Mouse (Mus musculus): ENCODE data around the gene Msrb1. TPM values are rescaled to one million over a fixed set of nuclear protein-coding genes. Genes with fewer than 3 reads are reported as not detected.
"Not testable (repeated sequence)": the region's sequence is repeated elsewhere in the genome, so short reads cannot be mapped to it uniquely, and the experiment has no call there.

Gene Msrb1
- total RNA-seq, 2 experiments from 2014 or later, result 164 to 180 TPM

DNA sequence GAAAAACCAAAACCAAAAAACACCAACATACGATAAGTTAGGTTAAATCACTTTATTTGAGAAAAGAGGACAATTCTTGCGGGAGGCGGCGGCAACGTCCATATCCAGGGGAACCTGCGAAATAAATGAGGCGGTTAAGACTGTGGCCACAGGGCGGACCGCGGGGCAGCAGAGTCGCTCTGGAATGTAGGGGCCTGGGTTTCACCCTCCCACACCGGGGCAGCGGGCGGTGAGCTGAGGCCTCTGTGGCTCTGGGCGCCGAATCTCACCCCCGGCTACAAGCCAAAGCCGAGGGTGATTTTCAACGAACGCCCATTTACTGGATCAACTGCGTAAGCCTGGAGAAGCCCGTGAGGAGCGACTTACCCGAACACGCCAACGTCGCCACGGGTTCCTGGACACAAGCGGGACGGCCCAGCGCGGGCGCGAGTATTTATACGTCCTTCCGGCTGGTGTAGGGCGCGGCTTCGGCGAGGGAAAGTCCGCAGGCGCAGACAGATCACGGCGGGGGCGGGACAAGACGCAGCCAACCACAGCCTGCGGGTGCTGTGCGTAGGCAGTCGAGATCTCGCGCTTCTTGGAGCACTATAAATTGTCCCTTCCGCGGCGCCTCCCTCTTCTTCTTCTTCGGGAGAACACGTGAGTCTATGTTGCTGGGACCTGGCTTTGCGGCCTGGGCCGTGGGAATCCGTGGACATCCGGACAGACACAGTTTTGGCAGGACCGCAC, 16.8 kb upstream of the Msrb1 start:
- DNase-seq, result peak; percentile 98

DNA sequence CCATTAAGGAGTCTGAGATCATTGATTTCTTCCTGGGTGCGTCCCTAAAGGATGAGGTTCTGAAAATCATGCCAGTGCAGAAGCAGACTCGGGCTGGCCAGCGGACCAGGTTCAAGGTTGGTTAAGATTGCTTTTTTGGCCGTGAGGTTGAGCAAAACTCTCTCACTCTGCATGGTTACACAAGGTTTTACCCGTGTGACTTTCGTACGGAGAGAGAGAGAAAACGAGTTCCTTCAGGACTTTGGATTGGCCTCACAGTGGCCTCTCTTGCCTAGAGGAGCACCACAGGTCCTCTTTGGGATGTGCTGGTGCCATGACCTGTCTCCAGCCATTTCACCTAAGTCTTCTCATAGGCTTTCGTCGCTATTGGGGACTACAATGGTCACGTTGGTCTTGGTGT, 15.8 kb upstream of the Msrb1 start:
- DNase-seq, result not testable (repeated sequence)

DNA sequence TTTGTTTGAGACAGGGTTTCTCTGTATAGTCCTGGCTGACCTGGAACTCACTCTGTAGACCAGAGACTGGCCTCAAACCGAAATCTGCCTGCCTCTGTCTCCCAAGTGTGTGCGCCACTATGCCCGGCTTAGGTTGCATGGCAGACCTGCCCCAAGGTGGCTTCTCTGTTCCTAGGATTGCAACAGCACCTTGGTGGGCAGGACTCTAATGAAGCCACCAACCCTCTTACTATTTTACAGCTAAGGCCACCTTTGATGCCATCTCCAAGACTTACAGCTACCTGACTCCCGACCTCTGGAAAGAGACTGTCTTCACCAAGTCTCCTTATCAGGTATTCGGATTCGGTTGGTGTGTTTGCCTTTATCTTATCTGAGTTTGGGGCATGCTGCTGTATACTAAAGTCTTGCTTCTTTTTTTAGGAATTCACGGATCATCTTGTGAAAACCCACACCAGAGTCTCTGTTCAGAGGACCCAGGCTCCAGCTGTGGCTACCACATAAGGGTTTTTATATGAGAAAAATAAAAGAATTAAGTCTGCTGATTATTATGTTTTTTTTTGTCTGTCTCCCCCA, 15.0 kb upstream of the Msrb1 start:
- DNase-seq, result not testable (repeated sequence)

DNA sequence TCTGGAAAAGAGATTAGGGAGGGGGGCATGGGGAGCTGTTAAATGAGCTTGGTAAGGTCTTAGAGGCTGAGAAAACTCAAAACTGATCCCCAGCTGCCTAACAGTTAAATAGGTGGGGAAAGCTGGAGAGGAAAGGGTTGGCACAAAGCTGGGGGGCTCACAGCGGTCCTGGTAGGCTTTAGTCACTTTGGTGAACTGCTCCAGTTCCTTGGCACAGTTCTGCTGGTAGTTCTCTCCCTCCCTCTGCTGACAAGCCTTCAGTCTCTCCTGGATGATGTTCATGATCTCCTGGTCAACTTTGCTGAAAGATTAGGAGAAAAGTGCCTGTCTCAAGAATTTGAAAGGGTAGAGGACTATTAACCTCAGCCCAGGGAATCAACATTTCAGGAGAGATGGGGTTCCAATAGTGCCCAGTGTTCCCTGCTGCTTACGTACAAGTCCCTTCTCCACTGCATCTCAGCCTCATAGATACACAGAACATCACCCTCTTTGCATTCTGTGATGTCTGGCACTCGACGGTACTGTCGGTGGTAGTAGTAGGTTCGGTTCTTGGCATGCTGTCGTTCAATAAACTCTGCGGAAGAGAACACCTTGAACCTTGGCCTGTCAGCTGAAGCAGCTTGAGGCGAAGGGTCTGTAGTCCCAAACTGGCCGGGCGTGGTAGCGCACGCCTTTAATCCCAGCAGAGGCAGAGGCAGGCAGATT, 14.1 kb upstream of the Msrb1 start:
- DNase-seq, result no peak

DNA sequence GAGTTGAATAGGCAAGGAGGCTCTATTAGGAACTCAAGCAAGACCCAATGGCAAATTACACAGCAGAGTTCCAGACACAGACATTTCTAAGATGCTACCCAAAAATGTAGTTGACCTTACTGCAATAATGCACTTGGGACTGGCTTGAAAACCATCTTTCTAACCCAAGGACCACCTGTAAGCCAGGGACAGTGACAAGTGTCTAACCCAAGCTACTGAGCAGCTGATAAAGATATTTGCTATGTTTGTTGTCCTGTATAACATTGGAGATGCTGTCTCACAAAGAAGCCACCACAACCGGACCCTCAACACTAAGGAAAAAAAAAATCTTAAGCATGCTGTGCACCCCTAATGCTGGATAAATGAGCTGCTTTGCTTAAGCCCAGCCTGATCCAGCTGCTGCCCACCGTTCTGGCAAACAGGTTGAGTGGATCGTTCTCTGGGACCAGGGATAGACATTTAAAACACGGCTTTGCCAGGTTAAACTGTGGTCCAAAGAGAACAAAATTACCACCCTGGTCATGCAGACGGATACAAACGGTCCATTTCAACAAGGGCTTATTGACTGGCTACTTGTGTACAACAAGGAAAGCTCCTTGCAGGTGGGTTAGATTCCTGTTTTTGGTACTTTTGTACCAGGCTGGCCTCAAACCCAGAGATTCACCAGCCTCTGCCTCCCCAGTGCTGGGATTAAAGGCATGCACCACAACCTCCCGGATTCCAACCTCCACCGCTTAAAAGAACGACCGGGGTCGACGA, 13.1 kb upstream of the Msrb1 start:
- no peak for DNase-seq

DNA sequence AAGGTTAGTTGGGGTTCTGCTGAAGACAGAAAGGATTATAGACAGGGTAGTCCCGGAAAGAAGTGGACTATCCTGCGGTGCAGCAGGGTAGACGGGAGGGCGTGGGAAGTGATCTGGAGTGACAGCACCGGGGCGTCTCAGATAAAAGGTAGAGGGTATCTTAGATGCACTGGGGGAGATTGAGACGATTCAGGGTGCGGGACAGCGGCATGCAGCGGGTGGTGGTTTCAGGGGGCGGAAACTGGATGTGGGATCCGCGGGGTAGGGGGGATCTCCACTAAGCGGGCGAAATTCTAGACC, 12.6 kb upstream of the Msrb1 start:
- no peak for DNase-seq

DNA sequence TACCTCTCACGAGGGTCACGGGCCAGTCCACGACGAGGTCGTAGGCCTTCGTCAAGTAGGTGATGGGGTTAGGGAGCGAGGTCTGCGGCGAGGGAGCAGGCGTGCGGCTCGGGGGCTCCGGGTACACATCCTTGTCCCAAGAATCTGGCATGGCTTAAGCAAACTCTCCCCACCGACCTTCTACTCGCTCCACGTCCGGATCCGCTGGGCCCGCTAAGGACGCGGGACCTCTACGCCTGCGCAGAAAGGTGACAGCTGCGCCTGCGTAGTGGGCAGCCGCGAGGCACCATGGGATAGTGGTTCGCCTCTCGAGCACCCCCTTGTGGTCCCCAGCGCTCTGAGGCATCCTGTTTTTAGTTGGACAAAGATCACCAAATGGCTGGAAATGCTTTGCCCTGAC, 12.3 kb upstream of the Msrb1 start, which contains the start of gene Ndufb10:
Gene Ndufb10 (minus strand): TSS at position 295 of the 400 bp plus-strand sequence.
- DNase-seq, result peak; percentile 90

DNA sequence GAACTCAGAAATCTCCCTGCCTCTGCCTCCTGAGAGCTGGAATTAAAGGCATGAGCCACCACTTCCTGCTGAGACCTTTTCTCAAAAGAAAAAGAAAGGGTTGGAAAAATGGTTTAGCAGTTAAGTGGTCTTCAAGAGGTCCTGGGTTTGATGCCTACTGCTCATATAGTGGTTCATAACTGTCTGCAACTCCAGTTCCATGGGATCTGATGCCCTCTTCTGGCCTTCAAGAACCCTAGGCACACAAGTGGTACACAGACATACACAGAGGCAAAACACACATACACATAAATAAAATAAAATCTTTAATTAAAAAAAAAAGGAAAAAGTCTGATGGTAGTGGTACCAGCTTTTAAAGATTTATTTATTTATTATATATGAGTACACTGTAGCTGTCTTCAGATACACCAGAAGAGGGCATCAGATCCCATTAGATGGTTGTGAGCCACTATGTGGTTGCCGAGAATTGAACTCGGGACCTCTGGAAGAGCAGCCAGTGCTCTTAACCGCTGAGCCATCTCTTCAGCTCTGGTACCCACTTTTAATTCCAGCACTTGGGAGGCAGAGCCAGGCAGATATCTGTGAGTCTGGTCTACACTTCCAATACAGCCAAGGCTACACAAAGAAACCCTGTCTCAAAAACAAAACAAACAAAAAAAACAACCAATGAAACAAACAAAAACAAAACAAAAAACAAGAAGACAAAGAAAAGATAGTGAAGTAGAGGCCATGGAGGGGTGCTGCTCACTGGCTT, 10.6 kb upstream of the Msrb1 start:
- DNase-seq, result no peak

DNA sequence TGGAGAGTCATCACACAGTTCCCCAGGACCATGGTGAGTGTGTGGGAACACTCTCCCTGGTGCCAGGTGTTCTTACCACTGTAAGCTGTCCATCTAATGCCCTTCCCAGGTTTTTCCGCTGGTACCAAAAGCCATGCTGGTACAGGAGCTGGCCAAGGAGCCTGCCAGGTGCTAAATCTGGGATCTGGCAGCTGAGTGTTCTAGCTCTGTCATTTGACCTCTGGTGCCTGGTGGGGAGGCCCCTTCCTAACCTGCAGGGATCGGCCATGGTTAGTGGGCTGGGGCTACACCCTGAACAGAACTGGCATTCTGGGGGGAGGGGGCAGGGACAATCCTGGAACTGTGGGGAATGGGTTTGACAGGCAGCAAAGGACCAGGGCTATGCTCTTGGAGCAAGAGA, 8.8 kb upstream of the Msrb1 start, which contains the start of gene Rpl3l:
Gene Rpl3l (plus strand): TSS at position 203 of the 400 bp plus-strand sequence.
- peak; percentile 81 for DNase-seq

DNA sequence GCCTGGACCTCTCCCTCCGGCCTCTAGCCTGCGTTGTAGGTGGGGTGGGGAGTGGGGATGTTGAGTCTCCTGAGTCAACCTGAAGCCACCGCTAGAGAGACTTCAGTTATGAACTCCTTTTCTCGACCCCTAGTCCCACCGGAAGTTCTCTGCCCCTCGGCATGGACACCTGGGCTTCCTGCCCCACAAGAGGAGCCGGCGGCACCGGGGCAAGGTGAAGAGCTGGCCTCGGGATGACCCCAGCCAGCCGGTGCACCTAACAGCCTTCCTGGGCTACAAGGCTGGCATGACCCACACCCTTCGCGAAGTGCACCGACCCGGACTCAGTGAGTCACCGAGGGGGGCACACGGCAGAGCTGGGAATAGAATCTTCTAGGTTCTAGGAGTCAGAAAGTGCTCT, 8.3 kb upstream of the Msrb1 start:
- DNase-seq, result no peak

DNA sequence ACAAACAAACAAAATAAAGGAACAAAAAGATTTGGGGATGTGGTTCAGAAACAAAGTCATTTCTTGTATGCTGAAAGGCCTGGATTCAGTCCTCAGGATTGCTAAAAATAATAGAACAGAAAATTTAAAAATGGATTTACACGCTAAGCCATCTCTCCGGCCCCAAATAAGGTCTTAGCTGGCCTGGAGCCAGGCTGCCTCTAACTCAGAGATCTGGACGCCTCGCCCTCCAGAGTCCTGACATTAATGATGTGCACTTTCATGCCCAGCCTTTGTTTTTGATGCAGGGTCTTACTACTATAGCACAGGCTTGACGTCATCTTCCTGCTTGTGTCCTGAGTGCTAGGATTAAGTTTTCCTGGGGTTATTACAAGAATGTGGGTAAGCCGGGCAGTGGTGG, 7.4 kb upstream of the Msrb1 start:
- DNase-seq, result no peak

DNA sequence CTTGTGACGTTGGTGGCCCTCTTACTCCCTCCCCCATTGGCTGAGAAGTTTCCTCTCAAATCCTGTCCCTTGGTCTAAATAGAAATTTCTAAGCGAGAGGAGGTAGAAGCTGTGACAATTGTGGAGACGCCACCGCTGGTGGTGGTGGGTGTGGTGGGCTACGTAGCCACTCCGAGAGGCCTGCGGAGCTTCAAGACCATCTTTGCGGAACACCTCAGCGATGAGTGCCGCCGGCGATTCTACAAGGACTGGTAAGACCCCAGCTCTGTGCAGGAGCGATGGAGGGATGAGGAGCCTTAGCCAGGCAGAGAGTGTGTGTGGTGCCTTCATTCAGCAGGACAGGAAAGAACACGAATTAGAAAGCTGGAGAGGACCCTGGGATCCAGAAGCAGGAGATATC, 5.7 kb upstream of the Msrb1 start:
- DNase-seq, result no peak

DNA sequence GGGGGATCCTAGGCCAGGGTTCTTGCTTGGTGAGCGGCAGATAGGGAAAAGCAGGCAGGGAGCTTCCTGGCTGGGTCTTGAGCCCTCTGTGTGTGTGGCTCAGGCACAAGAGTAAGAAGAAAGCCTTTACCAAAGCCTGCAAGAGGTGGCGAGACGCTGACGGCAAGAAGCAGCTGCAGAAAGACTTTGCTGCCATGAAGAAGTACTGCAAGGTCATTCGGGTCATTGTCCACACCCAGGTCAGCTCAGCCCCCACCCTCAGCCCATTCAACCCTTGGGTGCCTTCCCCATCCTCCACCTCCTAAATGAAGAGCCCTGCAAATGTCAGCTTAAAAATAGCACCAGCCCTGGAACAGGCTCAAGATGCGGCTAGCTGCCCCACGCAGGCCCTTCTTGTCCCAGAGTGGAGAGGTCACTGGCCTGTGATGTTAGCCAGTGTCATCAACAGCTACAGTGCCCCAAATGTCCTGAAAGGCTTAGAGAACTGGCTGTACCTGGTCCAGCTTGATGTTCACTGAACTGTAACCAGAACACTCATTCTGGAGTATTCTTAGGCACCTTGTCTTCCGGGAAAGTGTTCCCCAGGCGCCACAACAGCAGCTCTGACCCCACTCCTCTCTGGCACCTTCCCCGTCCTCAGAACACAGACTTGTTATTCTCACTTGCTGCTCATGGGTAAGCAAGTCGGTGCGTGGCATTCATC, 4.1 kb upstream of the Msrb1 start:
- DNase-seq, result peak; percentile 88

DNA sequence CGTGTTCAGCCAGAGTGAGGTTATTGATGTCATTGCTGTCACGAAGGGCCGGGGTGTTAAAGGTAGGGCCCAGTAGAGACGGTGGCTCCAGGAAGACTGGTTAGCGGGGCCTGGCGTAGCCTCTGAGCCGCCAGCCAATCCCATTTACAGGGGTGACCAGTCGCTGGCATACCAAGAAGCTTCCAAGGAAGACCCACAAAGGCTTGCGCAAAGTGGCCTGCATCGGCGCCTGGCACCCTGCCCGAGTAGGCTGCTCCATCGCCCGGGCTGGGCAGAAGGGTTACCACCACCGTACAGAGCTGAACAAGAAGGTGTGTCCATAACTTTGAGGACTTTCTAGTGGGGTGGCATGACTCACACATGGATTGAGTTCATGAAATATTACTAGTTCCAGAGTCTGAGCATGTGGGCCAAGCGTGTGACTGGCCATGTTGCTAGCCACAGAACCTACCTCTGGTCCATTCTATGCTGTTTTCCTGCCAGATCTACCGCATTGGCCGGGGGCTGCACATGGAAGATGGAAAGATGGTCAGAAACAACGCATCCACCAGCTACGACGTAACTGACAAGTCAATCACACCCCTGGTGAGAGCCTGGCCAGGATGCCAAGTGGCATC, 2.9 kb upstream of the Msrb1 start:
- DNase-seq, result no peak

DNA sequence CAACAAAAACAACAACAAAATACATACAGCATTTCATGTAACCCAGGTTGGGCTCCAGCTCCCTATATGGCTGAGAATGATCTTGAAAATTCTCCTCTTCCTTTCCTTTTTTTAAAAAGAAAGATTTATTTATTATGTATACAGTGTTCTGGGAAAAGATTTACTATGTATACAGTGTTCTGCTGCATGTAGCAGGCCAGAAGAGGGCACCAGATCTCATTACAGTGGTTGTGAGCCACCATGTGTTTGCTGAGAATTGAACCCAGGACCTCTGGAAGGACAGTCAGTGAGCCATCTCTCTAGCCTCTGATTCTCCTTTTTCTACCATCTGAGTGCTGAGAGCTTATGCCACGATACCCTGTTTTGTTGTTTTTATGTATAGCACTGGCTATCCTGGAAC, 1.9 kb upstream of the Msrb1 start:
- no peak for DNase-seq

DNA sequence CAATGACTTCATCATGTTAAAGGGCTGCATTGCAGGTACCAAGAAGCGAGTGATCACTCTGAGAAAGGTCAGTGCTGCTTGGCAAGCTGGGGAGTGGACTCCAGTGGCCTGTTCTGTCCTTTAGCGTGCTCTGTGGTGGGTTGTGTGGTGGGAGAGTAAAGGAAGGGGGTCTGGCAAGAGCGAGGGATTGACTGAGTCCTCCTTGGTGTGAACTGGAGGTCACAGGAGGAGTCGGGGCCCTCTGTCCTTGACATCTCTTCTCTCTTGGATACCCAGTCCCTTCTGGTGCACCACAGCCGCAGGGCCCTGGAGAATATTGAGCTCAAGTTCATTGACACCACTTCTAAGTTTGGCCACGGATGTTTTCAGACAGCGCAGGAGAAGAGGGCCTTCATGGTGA, 996 bp upstream of the Msrb1 start:
- DNase-seq, result no peak

DNA sequence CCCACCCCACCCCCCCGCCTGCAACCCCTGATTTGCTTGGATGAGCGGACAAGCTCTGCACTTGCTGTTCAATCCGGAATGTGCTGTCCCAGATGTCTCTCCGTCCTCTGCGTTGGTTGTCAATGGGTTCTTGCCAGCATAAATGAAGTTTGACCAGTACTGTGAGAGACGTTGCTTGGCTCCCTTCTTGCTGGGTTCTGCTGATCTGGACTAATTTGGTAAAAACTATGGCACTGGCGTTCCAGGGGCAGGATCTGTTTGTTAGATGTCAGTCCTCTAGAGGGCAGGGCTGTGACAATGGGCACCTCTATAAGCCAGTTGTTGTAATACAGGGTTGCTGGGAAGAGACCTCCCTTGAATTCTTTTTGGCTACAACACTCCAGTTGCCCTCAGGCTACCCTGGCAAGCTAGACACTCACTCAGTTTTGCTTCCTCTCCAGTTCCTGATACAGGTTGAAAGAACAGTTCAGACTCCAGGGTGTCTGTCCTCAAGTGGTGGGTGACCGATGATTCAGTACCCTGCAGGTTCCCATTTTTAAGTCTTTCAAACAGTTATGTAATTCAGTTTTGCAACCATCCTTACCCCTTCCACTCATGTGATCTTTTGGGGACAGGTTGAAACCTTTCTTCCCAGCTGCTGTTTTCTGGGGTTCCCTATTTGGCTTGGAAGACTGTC, 831 bp downstream of the Msrb1 start:
- DNase-seq, result no peak

DNA sequence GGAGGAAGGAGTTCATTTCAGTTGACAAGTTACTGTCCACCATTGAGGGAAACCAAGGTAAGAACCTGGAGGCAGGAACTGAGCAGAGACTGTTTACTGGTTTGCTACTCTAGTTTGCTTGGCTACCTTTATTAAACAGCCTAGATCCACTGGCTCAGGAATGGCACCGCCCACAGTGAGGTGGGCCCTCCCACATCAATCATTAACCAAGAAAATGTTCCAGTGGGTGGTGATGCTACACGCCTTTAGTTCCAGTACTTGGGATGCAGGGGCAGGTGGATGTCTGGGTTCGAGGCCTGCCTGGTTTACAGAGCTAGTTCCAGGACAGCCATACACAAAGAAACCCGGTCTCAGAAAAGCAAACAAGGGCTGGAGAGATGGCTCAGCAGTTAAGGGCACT, 1.8 kb downstream of the Msrb1 start:
- DNase-seq, result no peak

DNA sequence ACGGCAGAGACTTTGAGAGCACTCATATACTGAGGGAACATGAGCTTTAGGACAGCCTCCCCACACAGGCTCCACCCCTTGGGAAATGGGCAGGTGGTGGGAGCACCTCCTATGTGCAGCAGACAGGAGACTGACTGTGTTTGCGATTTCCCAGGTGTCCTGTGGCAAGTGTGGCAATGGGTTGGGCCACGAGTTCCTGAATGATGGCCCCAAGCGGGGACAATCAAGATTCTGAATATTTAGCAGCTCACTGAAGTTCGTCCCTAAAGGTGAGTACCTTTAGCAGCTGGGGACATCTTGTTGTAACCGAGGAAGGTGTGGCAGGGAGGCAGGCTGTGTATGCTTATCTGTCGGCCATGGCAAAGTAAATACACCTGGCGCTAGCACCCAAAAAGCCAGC, 3.5 kb downstream of the Msrb1 start:
- no peak for DNase-seq

DNA sequence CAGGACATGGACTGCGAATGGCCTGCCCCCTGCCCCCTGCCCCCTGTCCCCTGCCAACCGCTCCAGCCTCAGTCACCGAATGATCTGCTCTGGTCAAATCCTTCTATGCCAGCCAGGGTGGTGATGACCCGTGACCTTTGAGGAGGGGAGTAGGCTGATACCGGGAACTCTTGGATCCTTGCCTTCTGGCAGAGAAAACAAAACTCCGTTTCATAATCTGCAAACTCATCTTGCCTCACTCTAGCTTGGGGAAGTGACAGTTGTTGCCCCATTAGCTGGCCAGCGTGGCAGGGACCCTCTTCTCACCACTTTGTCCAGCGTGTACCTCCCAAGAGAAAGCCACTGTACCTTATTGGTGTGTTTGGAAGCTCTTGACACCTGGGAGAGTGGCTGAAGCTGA, 5.9 kb downstream of the Msrb1 start:
- DNase-seq, result no peak

Data from gastrocnemius, postnatal 25 days (tissue).